Mouse (Mus musculus) c-Kit-positive CD71-negative TER-119-negative erythroid progenitor cells, embryonic 14.5 days (primary cell): Measurements from ENCODE around the gene Zmat5.

Source experiments
- DNase-seq: peaks from one replicate; pipeline ENCODE4 v3.0.0-alpha.2; 2013; ENCODE audit warnings: low read depth

Gene Zmat5

DNA sequence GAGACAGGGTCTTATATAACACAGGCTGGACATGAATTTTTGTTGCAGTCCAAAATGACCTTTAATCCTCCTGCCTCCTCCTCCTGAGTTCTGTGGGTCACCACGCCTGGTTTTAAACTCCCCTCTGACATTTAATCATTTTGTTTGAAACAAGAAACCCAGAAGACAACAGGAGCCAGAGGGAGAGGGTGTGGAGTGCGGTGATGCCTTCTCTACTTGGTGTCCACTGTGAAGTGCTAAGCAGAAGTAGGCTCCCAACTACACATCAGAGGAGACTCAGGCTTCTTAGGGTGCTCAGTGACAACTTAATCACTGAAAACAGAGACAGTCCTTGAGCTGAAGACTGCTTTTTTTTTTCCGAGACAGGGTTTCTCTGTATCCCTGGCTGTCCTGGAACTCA lies 76.4 kb downstream of the Zmat5 start:
- no peak for DNase-seq

- DNase-seq = no peak
Observed at GRCm38 (mm10) chr11:4783116-4783515, 78.6 kb downstream of the Zmat5 start.

DNA sequence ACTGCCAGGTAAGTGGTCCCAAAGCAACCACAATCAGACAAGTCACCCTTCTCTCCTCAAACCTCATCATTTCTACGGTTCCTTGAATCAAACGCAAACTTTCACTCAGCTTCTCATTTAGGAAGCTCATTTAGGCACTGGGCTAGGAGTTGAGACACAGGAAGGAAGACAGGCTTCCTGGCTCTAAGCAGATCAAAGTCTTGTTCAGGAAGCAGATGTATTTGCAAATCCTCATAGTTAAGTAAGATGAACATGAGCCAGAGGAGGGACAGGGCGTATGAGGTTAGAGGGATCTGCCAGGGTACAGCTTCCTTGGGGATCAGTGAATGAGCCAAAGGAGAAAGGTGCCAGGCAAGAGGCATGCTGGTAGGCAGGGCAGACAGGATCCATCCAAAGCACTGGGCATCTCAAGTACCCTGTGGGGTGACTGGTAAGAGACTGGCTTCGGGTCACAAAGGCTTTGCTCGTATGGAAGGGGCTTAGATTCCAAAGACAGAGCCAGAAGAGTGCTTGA lies 80.2 kb downstream of the Zmat5 start:
- no peak for DNase-seq
